Mouse (Mus musculus) heart, postnatal 36 days (tissue): Measurements from ENCODE around the gene Pex3. TPM values are rescaled to one million over a fixed set of nuclear protein-coding genes. Genes with fewer than 3 reads are reported as not detected.

ENCODE experiments used
- total RNA-seq, 2 experiments: library from RNA; stranded (reverse); gene quantifications; 2 replicates each; pipeline ENCODE4 v1.2.3; 2021

Pex3 gene
- total RNA-seq, 2 experiments from 2014 or later = 16.7 to 21.5 TPM

Other genes starting within 250 kb of the Pex3 start
- 10 to 100 TPM; 45.6 to 45.8 TPM for gene Phactr2, start 78.7 kb downstream of the Pex3 start, total RNA-seq
- 100 to 1,000 TPM; 243 to 271 TPM for gene Fuca2, start 53.6 kb downstream of the Pex3 start, total RNA-seq
- gene Adat2, start 248 bp downstream of the Pex3 start, total RNA-seq = 1 to 10 TPM; 2.7 to 2.9 TPM